Mouse (Mus musculus) right cerebral cortex, postnatal 14 days (tissue): ENCODE results near the gene Ran.
A peak's percentile ranks its signal among the peaks of the same experiment; 100 is the strongest.
"Not testable (repeated sequence)": the region's sequence is repeated elsewhere in the genome, so short reads cannot be mapped to it uniquely, and the experiment has no call there.

Source experiments
- DNase-seq: peaks from one replicate; pipeline ENCODE4 v3.0.0; 2022

The Ran gene

GRCm38 (mm10) chr5:129019497-129020299, at the start of gene Ran:
Ran (plus strand) TSS chr5:129020069.
- peak; percentile 95 for DNase-seq

GRCm38 (mm10) chr5:128970878-128971277, 49.0 kb upstream of the Ran start:
- no peak for DNase-seq

- DNase-seq = peak; percentile 80
Measured at GRCm38 (mm10) chr5:128971298-128971697, 48.6 kb upstream of the Ran start.

- DNase-seq = no peak
Measured at GRCm38 (mm10) chr5:128976266-128976665, 43.6 kb upstream of the Ran start.

GRCm38 (mm10) chr5:128977466-128977865, 42.4 kb upstream of the Ran start:
- not testable (repeated sequence) for DNase-seq

GRCm38 (mm10) chr5:128978957-128979356, 40.9 kb upstream of the Ran start:
- no peak for DNase-seq

- DNase-seq = no peak
Measured at GRCm38 (mm10) chr5:128980857-128981256, 39.0 kb upstream of the Ran start.

GRCm38 (mm10) chr5:128981607-128982006, 38.3 kb upstream of the Ran start:
- peak; percentile 64 for DNase-seq

- DNase-seq = no peak
Measured at GRCm38 (mm10) chr5:128984536-128984935, 35.3 kb upstream of the Ran start.

GRCm38 (mm10) chr5:128985946-128986345, 33.9 kb upstream of the Ran start:
- no peak for DNase-seq

GRCm38 (mm10) chr5:128987141-128987954, 32.5 kb upstream of the Ran start:
- DNase-seq = no peak

- DNase-seq = no peak
Measured at GRCm38 (mm10) chr5:129000706-129001468, 19.0 kb upstream of the Ran start.

- DNase-seq = no peak
Measured at GRCm38 (mm10) chr5:129002571-129003011, 17.3 kb upstream of the Ran start.

GRCm38 (mm10) chr5:129005416-129005815, 14.5 kb upstream of the Ran start:
- no peak for DNase-seq

- DNase-seq = no peak
Measured at GRCm38 (mm10) chr5:129006031-129006788, 13.7 kb upstream of the Ran start.

- DNase-seq = no peak
Measured at GRCm38 (mm10) chr5:129007105-129007957, 12.5 kb upstream of the Ran start.

- no peak for DNase-seq
Measured at GRCm38 (mm10) chr5:129008008-129008407, 11.9 kb upstream of the Ran start.

GRCm38 (mm10) chr5:129008412-129008826, 11.4 kb upstream of the Ran start, which contains the start of gene Stx2:
Stx2 (minus strand) TSS chr5:129008574.
- peak; percentile 93 for DNase-seq

- DNase-seq = no peak
Measured at GRCm38 (mm10) chr5:129009577-129009976, 10.3 kb upstream of the Ran start.

- DNase-seq = no peak
Measured at GRCm38 (mm10) chr5:129010937-129011336, 8.9 kb upstream of the Ran start.

- no peak for DNase-seq
Measured at GRCm38 (mm10) chr5:129015020-129015419, 4.8 kb upstream of the Ran start.
